In the genomic region with DNA sequence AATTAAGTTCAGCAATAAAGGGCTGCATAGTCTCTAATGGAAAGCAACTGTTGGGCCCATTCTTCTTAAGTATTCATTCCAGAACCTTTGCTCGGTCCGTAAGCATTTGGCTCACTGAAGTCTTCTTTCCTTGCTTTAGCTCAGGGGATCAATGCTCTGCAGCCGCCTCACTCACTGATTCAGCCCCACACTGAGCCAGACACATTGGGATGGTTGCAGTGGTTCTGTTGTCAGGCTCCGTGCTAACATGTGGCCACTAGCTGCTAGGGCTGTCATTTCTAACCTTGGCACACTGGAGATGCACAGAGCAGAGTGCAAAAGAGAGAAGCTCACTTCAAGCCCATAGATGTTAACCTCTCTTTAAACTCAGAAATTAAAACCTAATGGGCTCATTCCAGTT, we compare ENCODE assay signal across 15 mouse cellular contexts.
"Had no signal": no experiment of that assay in that cellular context is flagged by ENCODE, and none has a peak within 500 bp of the region (broad histone marks: within the 10 kb centered on the region; RNA-seq: fewer than 3 reads in every experiment).

No protein-coding gene starts in this region.

- H3K4me2 ChIP-seq: limb, embryonic 15.5 days; liver, embryonic 12.5 days; lung, embryonic 14.5 days; midbrain, embryonic 11.5 days; neural tube, embryonic 13.5 days had no signal

- DNase-seq: kidney, adult 9 months; kidney, postnatal 36 days; layer of hippocampus, adult 9-11 months; layer of hippocampus, postnatal 36 days; lung, embryonic 14.5 days; lung, postnatal 10 days; lung, postnatal 4 days; right cerebral cortex, postnatal 14 days; thymus, postnatal 36 days had no signal

- H3K36me3 ChIP-seq: limb, embryonic 15.5 days; liver, embryonic 12.5 days; neural tube, embryonic 13.5 days had no signal

- H3K9ac ChIP-seq: limb, embryonic 15.5 days; liver, embryonic 12.5 days; lung, embryonic 14.5 days; neural tube, embryonic 13.5 days had no signal

- H3K27ac ChIP-seq: kidney, postnatal 0 days; limb, embryonic 15.5 days; liver, embryonic 12.5 days; neural tube, embryonic 13.5 days had no signal

- H3K4me3 ChIP-seq: limb, embryonic 15.5 days; liver, embryonic 12.5 days; neural tube, embryonic 13.5 days had no signal

- H3K4me1 ChIP-seq: liver, embryonic 12.5 days had no signal

- H3K9me3 ChIP-seq: limb, embryonic 15.5 days; liver, embryonic 12.5 days; neural tube, embryonic 13.5 days had no signal

- H3K27me3 ChIP-seq: limb, embryonic 15.5 days; liver, embryonic 12.5 days; neural tube, embryonic 13.5 days had no signal

- ATAC-seq: liver, embryonic 12.5 days; midbrain, embryonic 16.5 days had no signal
